Mouse (Mus musculus) lung, embryonic 14.5 days (tissue): ENCODE measurements around the gene Hfe. TPM values are rescaled to one million over a fixed set of nuclear protein-coding genes. Genes with fewer than 3 reads are reported as not detected.

Source experiments
- ATAC-seq: fragments of 200-750 bp; cut with Nextera tagmentation; 2 replicates; pipeline ENCODE4 v1.8.0; 2017; ENCODE audit warnings: mild to moderate bottlenecking, moderate TSS enrichment, moderate library complexity; ENCODE audit not compliant: insufficient read depth
- DNase-seq: peaks from one replicate; pipeline ENCODE4 v3.0.0-alpha.2; 2015
- H3K27ac ChIP-seq: fragments of 300-500 bp; sonication (generic); 2 replicates; pipeline ENCODE4 v1.5.1; 2014; ENCODE audit warnings: low read depth, mild to moderate bottlenecking, moderate library complexity
- H3K27me3 ChIP-seq: fragments of 300-500 bp; sonication (generic); 2 replicates; pipeline ENCODE4 v1.6.1; 2014; ENCODE audit warnings: low read length, control low read depth; ENCODE audit not compliant: insufficient read depth
- H3K36me3 ChIP-seq: fragments of 300-500 bp; sonication (generic); 2 replicates; pipeline ENCODE4 v1.6.1; 2014; ENCODE audit warnings: control low read depth; ENCODE audit not compliant: insufficient read depth
- H3K4me1 ChIP-seq: fragments of 300-500 bp; sonication (generic); 2 replicates; pipeline ENCODE4 v1.6.1; 2014; ENCODE audit warnings: antibody characterized with exemption, control low read depth; ENCODE audit not compliant: insufficient read depth
- H3K4me2 ChIP-seq: fragments of 300-500 bp; sonication (generic); 2 replicates; pipeline ENCODE4 v1.6.1; 2014; ENCODE audit warnings: mild to moderate bottlenecking
- H3K4me3 ChIP-seq: fragments of 300-500 bp; sonication (generic); 2 replicates; pipeline ENCODE4 v1.5.1; 2014; ENCODE audit warnings: low read depth, low read length
- H3K9ac ChIP-seq: fragments of 300-500 bp; sonication (generic); 2 replicates; pipeline ENCODE4 v1.6.1; 2014
- H3K9me3 ChIP-seq: fragments of 300-500 bp; sonication (generic); 2 replicates; pipeline ENCODE4 v1.6.1; 2016; ENCODE audit warnings: low read depth, low read length, control low read depth
- CTCF ChIP-seq: IDR thresholded peaks from 2 replicates; pipeline ENCODE4 v1.5.1; 2016; ENCODE audit warnings: antibody characterized with exemption, low read depth
- WGBS: fragments of 180-500 bp; shearing (Covaris S2); extraction: QIAGEN DNeasy Blood & Tissue Kit; methylation state at CpG from one replicate; pipeline ENCODE4 v1.1.7; 2014; 5-methylcytosine and 5-hydroxymethylcytosine counted together
- polyA plus RNA-seq: library from polyadenylated mRNA; unstranded; fragments of >200 nt; fragmentation: Nextera tagmentation; extraction: Ambion mirVana; gene quantifications from 2 replicates; pipeline ENCODE4 v1.2.1, GENCODE M21; 2014

Gene Hfe
- polyA plus RNA-seq, 1 experiment from 2014 or later = 8.4 TPM

DNA sequence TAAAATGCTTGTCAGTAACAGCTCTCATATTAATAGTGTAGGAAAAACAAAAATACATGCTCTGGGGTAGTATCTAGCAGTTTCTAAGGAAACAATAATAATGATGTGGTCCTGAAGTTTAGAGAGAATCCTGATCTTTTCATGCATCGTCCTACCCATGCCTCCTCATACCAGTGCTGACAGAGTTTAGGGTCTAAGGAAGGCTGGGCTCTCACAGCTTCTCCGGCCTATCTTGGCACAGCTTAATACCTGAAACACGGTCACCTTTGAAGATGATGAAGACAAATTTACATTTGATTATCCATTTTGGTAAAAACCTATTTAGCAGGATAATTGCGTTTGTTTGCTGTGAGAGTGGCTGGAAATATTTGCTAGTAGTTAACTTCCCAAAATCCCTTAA, 33.3 kb upstream of the Hfe start:
- Histone ChIP-seq H3K4me3 (peak overlapping the region; percentile 45), H3K9ac (peak overlapping the region; percentile 67), H3K27ac (peak overlapping the region; percentile 100), H3K27me3 (no peaks in the 10 kb centered on the region), H3K4me1 (peaks cover 13% of the 10 kb centered on the region), H3K36me3 (no peaks in the 10 kb centered on the region), H3K4me2 (peak overlapping the region; percentile 91), H3K9me3 (no peaks in the 10 kb centered on the region)
- no peak for ATAC-seq
- WGBS = 28% methylated on average over 4 of the region's 4 CpGs
- no peak for TF ChIP-seq CTCF
- peak; percentile 57 for DNase-seq

DNA sequence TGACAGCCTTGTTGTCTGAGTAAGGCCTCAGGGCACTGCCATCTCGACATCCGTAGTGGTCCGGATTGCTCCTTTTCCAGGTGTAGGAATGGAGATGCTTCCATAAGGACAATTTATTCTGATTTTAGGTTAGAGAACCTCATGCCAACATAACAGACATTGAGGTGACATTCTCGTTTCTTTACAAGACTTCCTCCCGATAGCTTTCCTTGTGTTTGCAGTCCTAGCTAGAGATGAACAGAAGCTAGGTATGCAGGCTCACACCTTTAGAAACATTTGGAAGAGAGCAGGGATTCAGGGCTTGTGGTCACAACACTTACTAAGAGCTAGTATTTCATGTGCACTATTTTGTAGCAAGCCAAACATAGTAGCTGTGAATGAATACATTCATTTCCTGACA, 32.6 kb upstream of the Hfe start:
- DNase-seq = peak; percentile 27
- 76% methylated on average over 5 of the region's 5 CpGs for WGBS
- Histone ChIP-seq H3K36me3 (no peaks in the 10 kb centered on the region), H3K4me1 (peaks cover 10% of the 10 kb centered on the region), H3K27me3 (no peaks in the 10 kb centered on the region), H3K9ac (no peak overlapping the region), H3K27ac (peak overlapping the region; percentile 46), H3K4me3 (no peak overlapping the region), H3K4me2 (0 out of 2 replicates have a peak overlapping the region, but pooled peaks have one; percentile 15), H3K9me3 (no peaks in the 10 kb centered on the region)
- TF ChIP-seq CTCF = no peak
- no peak for ATAC-seq

DNA sequence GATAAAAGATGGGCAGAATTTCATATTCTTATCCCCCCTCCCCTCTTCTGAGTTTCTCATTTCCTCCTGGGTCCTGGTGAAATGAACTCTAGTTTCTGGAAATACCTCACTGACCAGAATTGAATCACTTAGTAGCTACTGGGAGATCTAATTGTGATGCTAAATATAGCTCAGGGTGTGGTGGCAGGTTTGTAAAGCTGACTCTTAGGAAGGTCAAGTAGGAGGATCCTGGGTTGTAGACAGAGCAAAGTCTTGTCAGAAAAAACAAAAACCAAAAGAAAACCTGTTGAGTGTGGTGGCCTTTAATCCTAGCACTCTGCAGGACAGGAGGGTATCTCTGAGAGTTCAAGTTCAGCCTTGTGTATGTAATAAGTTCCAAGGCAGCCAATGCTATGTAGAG, 31.4 kb upstream of the Hfe start:
- Histone ChIP-seq H3K4me2 (no peak overlapping the region), H3K9ac (no peak overlapping the region), H3K27me3 (no peaks in the 10 kb centered on the region), H3K9me3 (no peaks in the 10 kb centered on the region), H3K4me3 (no peak overlapping the region), H3K36me3 (no peaks in the 10 kb centered on the region), H3K4me1 (0 out of 2 replicates have a peak, but pooled peaks cover 5% of the 10 kb centered on the region), H3K27ac (no peak overlapping the region)
- no peak for TF ChIP-seq CTCF
- ATAC-seq (no peak), DNase-seq (no peak)

DNA sequence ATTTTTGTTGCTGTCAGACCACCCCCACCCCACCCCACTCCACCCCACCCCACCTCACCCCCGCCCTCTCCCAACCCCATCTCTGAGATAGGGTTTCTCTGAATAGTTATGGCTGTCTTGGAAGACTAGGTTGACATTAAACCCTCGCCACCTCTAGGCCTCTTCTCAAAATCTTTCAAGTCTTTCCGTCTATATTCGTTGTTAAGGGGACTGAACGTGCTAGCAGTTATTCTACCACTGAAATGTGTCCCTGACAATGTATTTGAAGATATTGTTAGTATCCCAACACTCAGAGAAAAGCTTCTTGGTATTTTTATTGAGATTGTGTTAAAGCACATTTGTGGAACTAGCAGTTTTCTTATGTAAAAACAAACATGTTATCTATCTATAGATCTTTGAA, 30.3 kb upstream of the Hfe start:
- H3K4me1 ChIP-seq = 0 out of 2 replicates have a peak, but pooled peaks cover 5% of the 10 kb centered on the region
- DNase-seq = peak; percentile 26
- peak overlapping the region; percentile 94 for H3K9ac ChIP-seq
- no peaks in the 10 kb centered on the region for H3K9me3 ChIP-seq
- WGBS = 45% methylated on average over 5 of the region's 5 CpGs
- no peak for ATAC-seq
- H3K4me3 ChIP-seq = peak overlapping the region; percentile 63; the same call in 1 of the 2 replicates
- no peak for TF ChIP-seq CTCF
- no peaks in the 10 kb centered on the region for H3K36me3 ChIP-seq
- H3K4me2 ChIP-seq = peak overlapping the region; percentile 90
- peak overlapping the region; percentile 100 for H3K27ac ChIP-seq
- no peaks in the 10 kb centered on the region for H3K27me3 ChIP-seq

DNA sequence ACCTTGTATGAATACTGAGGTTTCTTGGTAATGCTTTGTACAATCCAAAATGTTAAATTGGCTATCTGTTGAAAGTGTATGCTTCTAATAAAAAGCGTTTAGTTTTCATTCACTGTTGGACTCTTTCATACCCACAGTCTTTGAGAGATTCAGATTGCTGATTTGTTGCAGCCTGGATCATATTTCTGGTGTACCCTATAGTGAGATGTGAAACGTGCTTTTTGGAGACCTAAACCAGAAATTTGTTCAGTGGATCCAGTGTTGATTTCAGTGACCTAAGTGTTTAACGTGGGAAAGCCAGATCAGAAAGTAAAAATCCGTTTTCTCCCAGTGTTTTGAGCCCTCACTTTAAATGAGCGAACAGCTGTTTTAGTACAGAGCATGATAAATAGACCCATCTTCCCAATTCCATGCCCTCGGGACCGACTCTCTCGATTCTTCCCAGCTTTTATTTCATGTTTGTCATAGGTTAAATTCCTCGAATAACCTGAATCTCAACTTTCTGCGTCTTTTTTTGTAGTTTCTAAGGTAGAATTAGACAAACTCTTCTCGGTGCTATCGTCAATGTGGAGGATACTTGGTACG, 29.7 kb upstream of the Hfe start:
- Histone ChIP-seq H3K4me1 (0 out of 2 replicates have a peak, but pooled peaks cover 5% of the 10 kb centered on the region), H3K4me3 (peak overlapping the region; percentile 63), H3K9ac (peak overlapping the region; percentile 94), H3K4me2 (peak overlapping the region; percentile 90), H3K9me3 (no peaks in the 10 kb centered on the region), H3K27ac (peak overlapping the region; percentile 100), H3K27me3 (no peaks in the 10 kb centered on the region), H3K36me3 (no peaks in the 10 kb centered on the region)
- 19% methylated on average over 13 of the region's 13 CpGs for WGBS
- DNase-seq = peak; percentile 48
- no peak for ATAC-seq
- TF ChIP-seq CTCF = no peak

DNA sequence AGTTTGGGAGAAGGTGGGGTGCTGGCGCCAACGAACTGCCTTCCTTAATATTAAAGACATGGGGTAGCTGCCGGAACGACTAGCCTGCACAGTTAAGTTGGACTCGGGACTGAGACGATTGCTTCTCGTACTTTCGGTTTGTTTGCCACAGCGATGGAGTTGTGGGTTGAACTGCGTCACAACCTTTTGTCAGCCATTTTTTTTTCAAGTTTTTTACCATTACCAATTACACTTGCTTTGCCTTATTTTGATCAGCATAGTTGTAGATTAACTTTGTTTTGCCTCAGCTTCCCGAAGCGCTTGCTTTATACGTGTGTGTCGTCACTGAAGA, 29.2 kb upstream of the Hfe start:
- Histone ChIP-seq H3K9me3 (no peaks in the 10 kb centered on the region), H3K4me1 (0 out of 2 replicates have a peak, but pooled peaks cover 5% of the 10 kb centered on the region), H3K4me3 (peak overlapping the region; percentile 63), H3K9ac (peak overlapping the region; percentile 94), H3K27me3 (no peaks in the 10 kb centered on the region), H3K4me2 (peak overlapping the region; percentile 90), H3K27ac (peak overlapping the region; percentile 100), H3K36me3 (no peaks in the 10 kb centered on the region)
- DNase-seq (no peak), ATAC-seq (no peak)
- TF ChIP-seq CTCF = no peak
- 0% methylated on average over 14 of the region's 14 CpGs for WGBS

DNA sequence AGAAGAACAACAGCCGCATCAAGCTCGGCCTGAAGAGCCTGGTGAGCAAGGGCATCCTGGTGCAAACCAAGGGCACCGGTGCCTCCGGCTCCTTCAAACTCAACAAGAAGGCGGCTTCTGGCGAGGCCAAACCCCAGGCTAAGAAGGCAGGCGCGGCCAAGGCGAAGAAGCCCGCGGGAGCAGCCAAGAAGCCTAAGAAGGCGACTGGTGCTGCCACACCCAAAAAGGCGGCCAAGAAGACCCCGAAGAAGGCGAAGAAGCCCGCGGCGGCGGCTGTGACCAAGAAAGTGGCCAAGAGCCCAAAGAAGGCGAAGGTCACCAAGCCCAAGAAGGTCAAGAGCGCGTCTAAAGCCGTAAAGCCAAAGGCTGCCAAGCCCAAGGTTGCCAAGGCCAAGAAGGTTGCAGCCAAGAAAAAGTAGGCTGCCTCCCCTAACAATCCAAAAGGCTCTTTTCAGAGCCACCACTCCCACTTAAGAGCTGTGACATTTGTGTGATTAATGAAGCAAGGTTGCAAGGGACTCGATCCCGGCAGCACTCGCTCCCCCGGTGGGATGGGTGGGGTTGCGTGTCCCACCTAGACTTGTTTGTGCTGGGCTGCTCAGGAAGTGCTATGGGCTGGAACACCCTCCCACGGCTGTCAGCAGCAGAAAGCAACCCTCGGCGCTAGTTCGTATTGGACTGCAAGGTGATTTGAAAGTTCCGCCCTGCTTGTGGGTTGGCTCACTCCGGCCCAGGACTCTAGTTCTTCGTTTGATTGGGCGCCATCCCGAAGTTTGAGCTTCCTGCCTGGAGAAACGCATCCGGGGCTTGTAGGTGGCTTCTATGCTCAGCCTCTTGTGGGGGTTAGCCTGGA, 28.6 kb upstream of the Hfe start:
- no peaks in the 10 kb centered on the region for H3K27me3 ChIP-seq
- TF ChIP-seq CTCF = no peak
- peak overlapping the region; percentile 94 for H3K9ac ChIP-seq
- H3K9me3 ChIP-seq = no peaks in the 10 kb centered on the region
- H3K4me3 ChIP-seq = peak overlapping the region; percentile 63
- H3K4me1 ChIP-seq = 0 out of 2 replicates have a peak, but pooled peaks cover 5% of the 10 kb centered on the region
- ATAC-seq = peak; percentile 88
- peak overlapping the region; percentile 90 for H3K4me2 ChIP-seq
- under 1% methylated on average over 38 of the region's 39 CpGs for WGBS
- H3K36me3 ChIP-seq = no peaks in the 10 kb centered on the region
- H3K27ac ChIP-seq = peak overlapping the region; percentile 100
- peak; percentile 96 for DNase-seq
